Mouse (Mus musculus) adrenal gland, postnatal 36 days (tissue): Measurements from ENCODE around the gene Lhfp. TPM values are rescaled to one million over a fixed set of nuclear protein-coding genes. Genes with fewer than 3 reads are reported as not detected.
"Not testable (repeated sequence)": the region's sequence is repeated elsewhere in the genome, so short reads cannot be mapped to it uniquely, and the experiment has no call there.

Experiments
- DNase-seq, 2 experiments: peaks; one replicate each; pipeline ENCODE4 v3.0.0; 2021; ENCODE audit warnings: mixed read lengths in 1 of 2
- total RNA-seq, 2 experiments: library from RNA; stranded (reverse); gene quantifications; 2 replicates each; pipeline ENCODE4 v1.2.3; 2021

Gene Lhfp
- total RNA-seq, 2 experiments from 2014 or later, result 24.2 to 38.2 TPM

DNA sequence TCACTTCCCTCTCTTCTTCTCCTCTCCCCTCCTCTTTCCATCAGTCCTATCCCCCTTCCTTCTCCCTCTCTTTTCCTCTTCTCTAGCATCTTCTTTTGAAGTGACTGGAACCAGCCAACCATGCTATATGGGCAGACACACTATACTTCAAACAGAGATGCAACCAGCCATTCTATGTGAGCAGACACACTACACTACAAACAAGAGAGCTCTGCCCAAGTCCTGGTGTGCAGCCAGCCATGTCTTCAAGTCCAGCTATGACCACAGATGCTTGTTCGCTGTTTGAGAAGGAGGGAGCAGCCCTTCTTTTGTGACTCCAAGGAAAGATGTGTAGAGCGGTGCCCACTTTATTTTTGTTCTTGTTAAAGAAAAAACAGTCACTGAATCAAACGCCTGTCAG, 231.9 kb downstream of the Lhfp start:
- no peak for DNase-seq

DNA sequence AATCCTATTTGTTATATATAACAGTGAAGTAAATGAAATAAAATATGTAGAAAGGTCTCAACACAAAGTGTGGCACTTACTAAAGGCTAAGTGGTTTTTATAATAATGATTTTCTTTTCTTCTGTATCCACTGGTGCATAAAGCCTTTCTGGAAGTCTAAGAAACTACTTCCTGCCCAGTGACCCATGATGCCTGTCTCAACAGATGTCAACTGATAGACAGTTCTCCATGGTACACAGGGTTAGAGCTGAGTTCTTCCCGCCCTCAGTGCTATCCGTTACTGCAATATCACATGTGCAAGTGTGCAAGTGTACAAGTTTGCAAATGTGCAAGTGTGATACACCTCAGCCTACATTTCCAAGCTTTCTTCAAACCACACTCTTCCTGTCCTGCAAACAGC, 236.7 kb downstream of the Lhfp start:
- DNase-seq, result no peak

DNA sequence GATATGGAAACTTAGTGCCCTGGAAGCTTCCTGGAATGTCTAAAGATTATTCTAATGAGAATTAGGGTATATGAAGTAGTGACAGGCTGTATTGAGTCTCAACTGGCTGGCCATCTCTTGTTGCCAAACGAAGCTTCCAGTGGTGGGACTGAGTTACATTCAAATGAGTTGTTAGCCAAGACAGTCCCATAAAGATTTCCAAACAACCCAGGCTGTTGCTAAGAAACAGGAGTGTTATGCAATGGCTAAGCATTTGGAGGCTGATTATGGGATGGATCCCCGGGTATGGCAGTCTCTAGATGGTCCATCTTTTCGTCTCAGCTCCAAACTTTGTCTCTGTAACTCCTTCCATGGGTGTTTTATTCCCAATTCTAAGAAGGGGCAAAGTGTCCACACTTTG, 240.7 kb downstream of the Lhfp start:
- not testable (repeated sequence) for DNase-seq

- DNase-seq, result no peak
Measured at GRCm38 (mm10) chr3:53284023-53284422, 242.7 kb downstream of the Lhfp start.

- DNase-seq, result no peak
Measured at GRCm38 (mm10) chr3:53284471-53285177, 243.3 kb downstream of the Lhfp start.

GRCm38 (mm10) chr3:53288662-53289061, 247.3 kb downstream of the Lhfp start:
- DNase-seq, result no peak

GRCm38 (mm10) chr3:53289589-53290219, 248.4 kb downstream of the Lhfp start:
- DNase-seq, result no peak

GRCm38 (mm10) chr3:53291185-53291584, 249.9 kb downstream of the Lhfp start:
- no peak for DNase-seq

DNA sequence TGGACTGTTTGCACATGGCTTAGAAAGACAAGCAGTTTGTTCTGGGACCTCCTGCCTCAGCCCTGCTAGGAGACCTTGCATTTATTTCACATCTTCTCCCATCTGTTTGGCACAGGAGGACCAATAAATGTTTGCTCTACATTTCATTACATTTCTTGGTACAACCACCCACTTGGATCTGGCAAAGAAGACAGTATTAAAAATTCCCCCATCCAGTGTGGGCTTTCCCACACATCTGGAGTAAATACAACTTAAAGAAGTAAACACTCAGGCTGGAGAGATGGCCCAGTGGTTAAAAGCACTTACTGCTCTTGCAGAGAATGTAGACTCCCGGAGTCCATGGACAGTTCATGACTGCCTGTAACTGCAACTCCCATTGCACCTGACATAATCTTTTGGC, 250.6 kb downstream of the Lhfp start:
- no peak for DNase-seq

GRCm38 (mm10) chr3:53292474-53292873, 251.1 kb downstream of the Lhfp start:
- no peak for DNase-seq

DNA sequence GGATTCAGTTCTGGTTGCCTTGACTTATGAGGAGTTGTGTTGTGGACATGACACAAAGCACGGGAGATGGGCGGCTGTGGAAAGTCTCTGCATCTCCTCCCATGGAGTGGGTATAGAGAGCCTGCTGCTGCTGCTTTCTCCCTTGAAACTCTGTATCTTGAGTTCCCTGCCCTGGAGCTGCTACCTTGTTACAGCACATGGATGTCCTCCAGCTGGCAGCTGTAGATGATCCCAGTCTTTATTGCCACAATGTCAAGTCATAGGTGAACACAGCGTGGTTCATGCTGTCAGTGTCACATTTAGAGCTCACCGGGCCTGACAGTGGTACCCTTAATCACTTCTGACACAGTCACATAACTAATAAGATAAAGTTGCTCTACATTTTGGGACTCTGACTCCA, 251.7 kb downstream of the Lhfp start:
- DNase-seq, result no peak

DNA sequence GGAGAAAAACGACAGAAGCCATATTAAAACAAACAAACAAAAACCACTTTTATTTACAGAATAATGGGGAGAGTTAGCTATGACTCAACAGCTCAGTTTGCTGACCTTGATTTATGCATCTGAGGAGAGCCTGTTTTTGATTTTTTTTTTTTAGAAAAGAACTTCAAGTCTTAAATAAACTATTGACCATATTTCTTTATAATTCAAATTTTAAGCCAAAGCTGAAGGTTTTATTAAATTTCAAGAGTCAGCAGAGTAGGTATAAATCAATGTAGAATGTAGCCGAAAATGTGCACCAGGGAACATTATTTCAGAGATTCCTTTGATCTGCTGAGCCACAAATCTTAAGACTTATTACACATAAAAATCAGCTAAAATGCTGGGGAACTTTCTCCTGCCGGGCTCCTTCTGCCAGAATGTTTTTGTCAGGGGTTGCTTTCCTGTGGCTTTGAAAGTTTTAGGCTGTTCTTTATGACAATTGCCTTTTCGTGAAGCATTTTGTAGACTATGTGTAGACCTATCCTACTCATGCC, 252.6 kb downstream of the Lhfp start:
- no peak for DNase-seq

DNA sequence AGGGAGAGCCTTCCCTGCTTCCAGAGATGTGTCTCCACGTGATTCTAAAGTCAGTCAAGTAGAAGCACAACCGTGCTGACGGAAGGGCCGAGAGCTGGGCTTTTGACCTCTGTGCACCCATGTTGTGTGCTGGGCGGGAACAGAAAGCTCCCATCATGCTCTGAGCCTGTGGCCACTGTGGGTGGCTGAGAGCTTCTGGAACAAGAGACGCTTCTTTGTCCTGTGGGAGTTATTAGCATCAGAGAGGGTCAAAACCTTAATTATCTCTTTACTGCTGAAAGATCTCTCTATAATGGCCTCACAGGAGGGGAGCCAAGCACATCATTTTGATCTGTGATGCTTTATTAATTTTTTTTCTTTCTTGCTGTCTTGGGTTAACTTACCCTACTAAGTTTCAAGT, 253.5 kb downstream of the Lhfp start:
- no peak for DNase-seq

DNA sequence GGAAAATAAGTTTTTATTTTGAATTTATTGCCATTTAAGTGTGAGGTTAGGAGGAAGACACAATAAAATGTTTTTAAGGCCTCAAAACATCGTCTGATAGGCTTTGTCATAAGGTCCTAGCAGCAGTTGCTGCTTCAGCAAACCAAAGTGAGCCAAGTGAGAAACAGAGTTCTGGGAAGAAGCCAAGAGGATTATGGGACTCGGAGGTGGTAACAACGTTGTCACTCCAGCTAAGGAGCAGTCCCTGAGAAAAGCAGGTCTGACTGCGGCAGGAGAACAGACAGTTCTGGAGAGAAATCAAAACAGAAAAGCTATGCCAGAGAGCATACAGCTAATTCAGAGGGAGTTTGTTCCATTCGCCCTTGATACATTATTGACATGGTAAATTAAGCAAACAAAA, 260.5 kb downstream of the Lhfp start:
- no peak for DNase-seq

GRCm38 (mm10) chr3:53304123-53304900, 263.0 kb downstream of the Lhfp start:
- no peak for DNase-seq

GRCm38 (mm10) chr3:53305860-53306259, 264.5 kb downstream of the Lhfp start:
- no peak for DNase-seq

DNA sequence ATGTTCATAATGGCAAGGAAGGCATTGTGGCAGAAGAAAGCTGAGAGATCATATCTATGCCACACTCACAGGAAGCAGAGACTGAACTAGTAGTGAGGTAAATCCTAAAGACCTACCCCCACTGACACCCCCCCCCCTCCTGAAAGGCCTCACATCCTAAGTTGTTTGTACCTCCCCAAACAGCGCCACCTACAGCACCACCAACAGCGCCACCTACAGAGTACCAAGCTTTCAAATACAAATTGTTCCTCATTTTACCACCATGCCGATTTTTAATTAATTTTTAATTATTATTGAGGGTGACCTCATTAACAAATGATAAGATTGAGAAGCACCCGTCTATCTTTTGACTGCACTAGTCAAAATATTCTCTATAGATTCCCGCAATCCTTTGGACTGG, 267.3 kb downstream of the Lhfp start:
- DNase-seq, result no peak

DNA sequence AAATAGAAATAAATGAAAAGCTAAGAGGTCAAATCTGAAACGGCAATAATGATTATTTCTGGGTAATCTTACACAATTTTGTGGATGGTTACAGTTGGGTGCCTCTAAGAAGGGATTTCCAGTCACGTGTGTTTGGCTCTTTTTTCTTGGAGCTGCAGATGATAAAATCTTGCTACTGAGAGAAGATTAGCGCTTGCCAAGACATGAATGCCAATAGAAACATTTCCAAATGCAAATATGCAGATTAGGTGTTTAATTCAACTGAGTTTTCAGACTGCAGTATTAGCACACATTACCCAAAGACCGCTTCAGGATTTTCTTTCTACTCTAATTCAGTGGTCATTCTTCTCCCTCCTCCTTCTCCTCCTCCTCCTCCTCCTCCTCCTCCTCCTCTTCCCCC, 268.8 kb downstream of the Lhfp start:
- DNase-seq, result no peak

- no peak for DNase-seq
Measured at GRCm38 (mm10) chr3:53310615-53311014, 269.3 kb downstream of the Lhfp start.
